Mouse (Mus musculus) T-helper 17 cell (primary cell): Measurements from ENCODE around the gene 1700017B05Rik.

Experiments
- in situ Hi-C, 2 experiments: fragments of 300-600 bp; cut with MboI, MseI; formaldehyde crosslinking; loops; 1 replicate in 1 of 2; 2 replicates in 1 of 2; pipeline ENCODE4 v1.15.1; 2025; ENCODE audit warnings: high pct_unique_total_duplicates in 2 of 2

Gene 1700017B05Rik

DNA sequence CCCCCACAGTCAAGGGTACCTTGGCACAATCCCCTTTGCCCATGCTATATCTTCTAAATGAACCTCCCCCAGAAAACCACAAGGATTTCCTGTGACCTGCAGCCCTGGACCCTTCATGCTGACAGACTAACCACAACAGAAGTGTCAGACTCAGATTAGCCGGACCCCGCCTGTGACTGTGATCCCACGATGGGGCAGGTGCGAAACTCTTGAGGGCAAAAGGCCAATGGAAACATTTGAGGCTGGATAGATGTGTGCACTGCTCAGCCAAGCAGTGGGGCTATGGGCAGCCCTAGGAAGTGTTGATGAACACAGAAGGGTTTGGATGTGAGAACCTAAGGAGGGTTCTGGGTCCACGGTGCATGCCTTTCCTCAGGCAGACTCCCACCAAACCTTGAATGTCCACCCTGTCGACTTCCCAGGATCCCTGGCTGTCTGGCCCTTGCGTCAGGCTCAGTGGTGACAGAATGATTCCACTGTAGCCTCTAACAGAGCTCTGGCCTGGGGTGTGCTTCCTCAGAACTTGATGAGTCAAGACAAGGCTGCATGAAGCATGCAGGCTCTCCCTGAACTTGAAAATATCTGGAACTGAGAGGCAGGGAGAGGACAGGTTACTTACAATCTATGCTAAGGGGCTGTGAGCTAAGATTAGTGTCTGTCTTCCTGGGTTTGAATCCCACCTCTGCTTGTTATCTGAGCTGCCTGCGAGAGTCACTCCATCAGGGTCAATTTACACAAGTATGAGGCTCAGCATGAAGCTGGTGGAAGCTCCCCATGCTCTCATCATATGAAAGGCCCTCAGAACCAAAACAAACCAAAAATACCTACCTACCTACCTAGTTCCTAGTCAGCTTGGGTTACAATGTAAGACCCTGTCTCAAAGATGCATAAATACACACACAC, 10.7 kb upstream of the 1700017B05Rik start:
- in situ Hi-C loops, result loop anchor here in 1 of 2 experiments (5.0 kb wide), 1 partner anchor 64 kb away; no protein-coding TSS in a partner anchor

GRCm38 (mm10) chr9:57271837-57272562, 9.6 kb upstream of the 1700017B05Rik start:
- in situ Hi-C loops, result loop anchor here in 1 of 2 experiments (5.0 kb wide), 1 partner anchor 65 kb away; no protein-coding TSS in a partner anchor

DNA sequence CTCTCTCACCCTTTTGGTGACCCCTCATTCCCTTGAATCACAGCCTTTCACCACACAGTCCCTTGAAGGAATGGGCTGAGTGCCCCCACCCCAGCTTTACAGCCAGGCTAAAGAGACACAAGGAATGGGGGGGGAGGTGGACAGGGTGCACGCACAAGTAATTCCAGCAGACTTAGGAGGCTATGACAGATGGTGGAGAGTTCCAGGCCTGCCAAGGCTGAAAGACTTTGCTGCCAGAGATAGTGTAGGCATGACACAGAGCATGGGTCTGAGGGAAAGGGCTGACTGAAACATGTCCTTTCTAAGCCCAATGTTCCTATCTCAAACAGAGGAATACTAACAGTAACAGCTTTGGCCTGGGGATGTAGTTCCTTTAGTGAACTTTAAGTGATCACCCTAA, 8.7 kb upstream of the 1700017B05Rik start:
- in situ Hi-C loops, result loop anchor here in 1 of 2 experiments (5.0 kb wide), 1 partner anchor 66 kb away; no protein-coding TSS in a partner anchor

DNA sequence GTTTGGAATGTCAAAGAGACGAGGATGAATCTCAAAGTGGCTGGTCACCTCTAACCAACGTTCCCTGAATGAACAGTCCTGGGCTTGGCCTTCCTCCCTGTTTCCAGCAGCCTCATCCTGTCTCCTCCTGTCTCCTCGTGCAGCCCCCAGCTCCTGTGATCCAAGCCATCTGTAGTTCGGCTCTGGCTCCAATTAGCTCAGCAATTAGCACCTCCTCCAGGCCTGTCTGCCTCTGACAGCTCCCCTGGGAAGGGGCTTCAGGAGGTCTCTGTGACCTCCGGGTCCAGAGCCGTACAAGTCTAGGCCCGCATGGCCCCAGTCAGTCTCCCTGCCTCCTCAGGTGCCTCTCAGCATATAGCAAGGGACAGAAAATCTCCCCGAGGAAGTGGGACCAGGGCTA, 8.0 kb upstream of the 1700017B05Rik start:
- in situ Hi-C loops, result loop anchor here in 1 of 2 experiments (5.0 kb wide), 1 partner anchor 67 kb away; no protein-coding TSS in a partner anchor

DNA sequence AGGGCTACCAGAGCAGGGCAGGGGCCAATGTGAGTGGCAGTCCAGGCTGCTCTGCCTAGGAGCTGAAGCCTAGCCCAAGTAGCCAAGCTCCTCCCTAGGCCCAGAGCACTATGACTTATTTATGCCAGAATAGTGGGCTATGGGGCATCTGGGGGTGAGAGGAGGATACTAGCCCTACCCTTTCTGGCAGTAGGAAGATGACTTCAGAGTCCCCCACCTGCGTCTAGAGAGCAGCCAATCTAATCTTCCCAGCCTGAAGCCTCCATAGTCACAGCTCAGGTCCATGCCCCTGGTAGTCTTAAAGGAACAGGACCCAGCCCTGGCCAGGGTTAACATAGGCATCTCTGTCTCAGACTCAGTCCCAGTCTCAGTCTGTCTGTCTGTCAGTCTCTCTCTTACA, 7.0 kb upstream of the 1700017B05Rik start:
- in situ Hi-C loops, result no loop called here

- in situ Hi-C loops, result no loop called here
Observed at GRCm38 (mm10) chr9:57268575-57268974, 6.2 kb upstream of the 1700017B05Rik start.

GRCm38 (mm10) chr9:57268078-57268477, 5.7 kb upstream of the 1700017B05Rik start:
- in situ Hi-C loops, result no loop called here

DNA sequence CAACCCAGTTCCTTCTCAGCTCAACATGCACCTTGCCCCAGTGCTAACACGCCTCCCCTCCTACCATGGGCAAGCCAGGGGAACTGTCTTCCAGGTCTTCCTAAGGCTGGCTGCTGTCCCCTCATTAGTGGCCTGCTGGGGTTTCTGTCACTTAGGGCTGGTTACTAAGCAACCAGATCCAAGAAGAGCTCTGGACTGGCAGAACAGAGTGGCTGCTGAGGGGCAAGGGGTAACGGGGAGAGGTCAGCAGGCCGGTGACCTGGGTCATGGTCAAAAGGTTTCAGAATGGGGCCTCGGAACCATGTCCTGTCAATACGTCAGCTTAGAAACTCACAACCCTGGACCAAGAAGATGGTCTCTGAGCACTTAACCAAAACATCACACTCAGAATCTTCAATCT, 5.0 kb upstream of the 1700017B05Rik start:
- in situ Hi-C loops, result no loop called here

DNA sequence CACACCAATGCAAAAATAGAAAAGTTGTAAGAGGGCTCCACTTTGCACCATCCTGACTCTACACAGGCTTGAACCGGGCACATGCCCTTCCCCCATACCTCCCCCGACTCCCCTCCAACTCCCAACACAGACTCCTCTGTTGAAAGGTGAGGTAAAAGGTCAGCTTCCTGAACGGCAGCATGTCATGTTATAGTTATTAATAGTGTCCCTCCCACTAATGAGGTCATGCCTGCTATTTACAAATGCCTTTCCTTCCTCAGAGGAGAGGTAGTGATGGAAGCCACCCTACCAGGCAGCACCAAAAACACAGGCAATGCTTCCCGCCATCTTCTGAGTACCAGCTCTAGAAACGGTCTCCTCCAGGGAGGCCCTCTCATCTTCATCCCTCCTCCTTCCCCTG, 2.7 kb upstream of the 1700017B05Rik start:
- in situ Hi-C loops, result no loop called here

- in situ Hi-C loops, result loop anchor here in 1 of 2 experiments (5.0 kb wide), 1 partner anchor 79 kb away; no protein-coding TSS in a partner anchor
Observed at GRCm38 (mm10) chr9:57262795-57263684, 628 bp upstream of the 1700017B05Rik start.

- in situ Hi-C loops, result loop anchor here in 1 of 2 experiments (5.0 kb wide), 1 partner anchor 81 kb away; no protein-coding TSS in a partner anchor
Observed at GRCm38 (mm10) chr9:57261516-57261912, 898 bp downstream of the 1700017B05Rik start.

DNA sequence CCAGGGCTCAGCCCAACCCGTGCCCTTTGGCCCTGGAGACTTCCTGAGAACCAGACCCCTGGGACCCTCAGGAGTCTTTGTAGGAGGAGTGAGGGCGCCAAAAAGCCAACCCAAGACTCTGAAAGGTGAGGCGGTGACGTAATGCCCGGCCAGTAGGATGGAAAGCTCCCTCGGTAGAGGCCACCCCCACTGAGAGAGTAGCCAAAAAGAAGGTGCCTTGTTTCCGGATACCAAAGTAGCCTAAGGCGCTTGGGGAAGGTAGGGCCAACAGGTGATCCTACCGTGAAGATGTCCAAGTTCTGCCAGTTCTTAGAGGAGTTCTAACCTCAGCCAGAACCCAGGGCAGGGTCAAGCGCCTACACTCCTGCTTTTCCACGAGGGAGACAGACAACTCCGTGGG, 1.5 kb downstream of the 1700017B05Rik start:
- in situ Hi-C loops, result loop anchor here in 1 of 2 experiments (5.0 kb wide), 1 partner anchor 81 kb away; no protein-coding TSS in a partner anchor

GRCm38 (mm10) chr9:57259736-57260135, 2.7 kb downstream of the 1700017B05Rik start:
- in situ Hi-C loops, result loop anchor here (5.0 to 10.0 kb wide), 3 partner anchors 83 to 1235 kb away; no protein-coding TSS in a partner anchor

DNA sequence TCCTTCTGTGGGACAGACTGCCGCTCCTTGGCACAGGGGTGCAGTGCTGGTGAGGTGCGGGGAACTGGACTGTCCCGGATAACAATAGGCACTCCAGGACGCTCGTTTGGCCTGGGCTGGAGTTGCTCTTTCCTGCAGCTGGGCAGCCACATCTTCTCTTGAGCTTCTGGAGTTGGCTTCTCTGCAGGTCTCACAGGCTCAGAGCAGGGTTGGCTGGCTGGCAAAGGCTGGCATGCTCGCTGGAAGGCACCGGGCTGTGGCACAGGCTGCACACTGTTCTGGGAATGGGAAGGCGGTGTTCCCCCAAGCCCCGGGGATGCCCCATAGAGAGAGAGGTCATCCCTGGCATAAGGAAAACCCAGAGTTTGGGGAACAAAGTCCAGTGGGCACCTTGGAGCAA, 4.8 kb downstream of the 1700017B05Rik start:
- in situ Hi-C loops, result loop anchor here in 1 of 2 experiments (10.0 kb wide), 2 partner anchors 97 to 1233 kb away; no protein-coding TSS in a partner anchor

GRCm38 (mm10) chr9:57256861-57257260, 5.6 kb downstream of the 1700017B05Rik start:
- in situ Hi-C loops, result loop anchor here in 1 of 2 experiments (10.0 kb wide), 2 partner anchors 98 to 1232 kb away; no protein-coding TSS in a partner anchor

DNA sequence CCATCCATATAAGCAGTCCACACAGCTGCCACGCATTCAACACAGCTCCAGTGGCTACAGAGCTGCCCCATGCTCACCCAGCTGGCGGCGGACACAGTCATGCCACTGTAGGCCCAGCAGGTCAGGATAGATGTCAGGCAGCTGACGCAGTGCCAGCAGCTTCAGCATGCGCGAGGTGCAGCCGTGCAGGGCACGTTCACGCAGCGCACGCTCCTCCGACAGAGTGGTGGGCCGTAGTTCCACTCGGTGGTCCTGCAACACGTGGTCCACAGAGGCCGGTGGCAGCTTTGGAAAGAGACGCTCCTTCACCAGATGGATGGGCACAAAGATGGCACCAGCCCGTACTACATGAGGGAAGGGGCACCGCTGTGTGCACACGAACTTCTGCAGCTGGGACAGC, 6.1 kb downstream of the 1700017B05Rik start:
- in situ Hi-C loops, result loop anchor here in 1 of 2 experiments (10.0 kb wide), 2 partner anchors 98 to 1232 kb away; no protein-coding TSS in a partner anchor

GRCm38 (mm10) chr9:57254823-57255495, 7.5 kb downstream of the 1700017B05Rik start:
- in situ Hi-C loops, result loop anchor here (5.0 to 10.0 kb wide), 4 partner anchors 100 to 1230 kb away; partner anchors contain the start of gene Ppcdc (in 1 of the 2)

DNA sequence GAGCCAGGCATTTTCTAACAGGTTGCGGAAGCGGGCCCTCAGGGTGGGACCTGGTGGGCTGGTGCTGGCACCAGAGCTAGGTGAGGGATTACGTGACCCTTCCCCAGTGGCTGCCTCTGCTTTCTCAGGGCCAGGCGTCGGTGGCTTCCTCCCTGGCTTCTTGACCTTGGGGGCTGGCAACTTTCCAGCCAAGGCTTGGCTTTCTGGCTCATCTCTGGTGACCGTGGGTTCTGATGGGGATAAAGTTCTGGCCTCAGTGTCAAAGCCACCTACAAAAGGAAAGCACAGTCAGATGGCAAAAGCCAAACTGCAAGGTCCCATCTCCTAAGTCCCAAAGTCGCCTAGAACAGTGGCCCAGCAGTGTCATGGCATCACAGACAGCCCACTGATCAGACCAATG, 8.4 kb downstream of the 1700017B05Rik start:
- in situ Hi-C loops, result loop anchor here (5.0 to 10.0 kb wide), 4 partner anchors 101 to 1229 kb away; partner anchors contain the start of gene Ppcdc (in 1 of the 2)

DNA sequence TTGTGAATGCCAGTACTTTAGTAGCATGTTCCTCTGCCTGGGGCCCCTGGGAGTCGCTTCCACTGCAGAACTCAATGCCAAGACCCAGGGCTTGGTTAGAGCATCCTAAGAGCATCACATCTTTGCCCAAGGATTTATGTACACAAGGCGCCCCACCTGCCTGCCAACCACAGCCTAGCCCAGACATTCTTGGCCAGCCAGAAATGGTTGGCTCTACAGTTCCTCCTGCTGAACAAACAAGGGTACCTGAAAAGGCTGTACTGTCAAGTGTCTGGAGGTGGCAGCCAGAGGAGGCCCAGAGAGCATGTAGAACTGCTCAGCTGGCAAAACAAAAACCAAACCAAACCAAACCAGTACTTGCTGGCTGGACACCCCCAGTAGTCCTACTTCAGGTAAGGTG, 11.3 kb downstream of the 1700017B05Rik start:
- in situ Hi-C loops, result loop anchor here (5.0 to 10.0 kb wide), 4 partner anchors 104 to 1226 kb away; partner anchors contain the start of gene Ppcdc (in 1 of the 2)
